Mouse (Mus musculus): Measurements from ENCODE around the gene Ccdc102a. TPM values are rescaled to one million over a fixed set of nuclear protein-coding genes. Genes with fewer than 3 reads are reported as not detected.
A peak's percentile ranks its signal among the peaks of the same experiment; 100 is the strongest.

The Ccdc102a gene
- total RNA-seq, 2 experiments from 2014 or later = 3.0 to 3.8 TPM

- DNase-seq = peak; percentile 71
- intact Hi-C loops (cut with DNase I) = loop anchor here (1.0 to 5.0 kb wide), 2 partner anchors 51 to 252 kb away; partner anchors contain the start of gene Kifc3
- no peak overlapping the region for H3K27ac ChIP-seq
- peak; percentile 99; the same call in 1 of the 2 replicates for TF ChIP-seq CTCF (IDR thresholded peaks at IDR 0.05)
- no peak overlapping the region for H3K4me3 ChIP-seq
Measured at GRCm38 (mm10) chr8:94950046-94950445, 32.1 kb upstream of the Ccdc102a start.

DNA sequence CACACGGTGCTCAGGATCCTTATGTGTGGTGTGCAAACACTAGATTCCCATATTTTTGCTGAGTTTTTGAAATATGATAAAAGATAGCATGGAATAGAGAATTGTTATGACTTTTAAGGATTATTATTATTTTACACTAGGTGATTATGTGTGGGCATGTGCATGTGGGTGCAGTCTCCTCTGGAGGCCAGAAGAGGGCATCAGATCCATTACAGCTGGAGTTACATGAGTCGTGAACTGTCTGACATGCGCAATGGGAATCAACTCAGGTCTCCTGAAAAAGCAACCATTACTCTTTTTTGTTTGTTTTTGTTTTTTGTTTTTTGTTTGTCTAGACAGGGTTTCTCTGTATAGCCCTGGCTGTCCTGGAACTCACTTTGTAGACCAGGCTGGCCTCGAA lies 31.1 kb upstream of the Ccdc102a start:
- Histone ChIP-seq H3K27ac (no peak overlapping the region), H3K4me3 (no peak overlapping the region)
- intact Hi-C loops (cut with DNase I) = no loop called here
- DNase-seq = no peak
- TF ChIP-seq CTCF (IDR thresholded peaks at IDR 0.05) = peak; percentile 16; the same call in 1 of the 2 replicates

- no peak overlapping the region for H3K4me3 ChIP-seq
- H3K27ac ChIP-seq = no peak overlapping the region
- intact Hi-C loops (cut with DNase I) = no loop called here
- no peak for DNase-seq
- TF ChIP-seq CTCF (IDR thresholded peaks at IDR 0.05) = no peak
Measured at GRCm38 (mm10) chr8:94948421-94948820, 30.5 kb upstream of the Ccdc102a start.

GRCm38 (mm10) chr8:94945185-94945584 lies 27.3 kb upstream of the Ccdc102a start:
- intact Hi-C loops (cut with DNase I) = no loop called here
- no peak for DNase-seq
- Histone ChIP-seq H3K4me3 (no peak overlapping the region), H3K27ac (no peak overlapping the region)
- TF ChIP-seq CTCF (IDR thresholded peaks at IDR 0.05) = no peak

GRCm38 (mm10) chr8:94942566-94942965 lies 24.7 kb upstream of the Ccdc102a start:
- Histone ChIP-seq H3K27ac (no peak overlapping the region), H3K4me3 (no peak overlapping the region)
- intact Hi-C loops (cut with DNase I) = no loop called here
- peak; percentile 96 for TF ChIP-seq CTCF (IDR thresholded peaks at IDR 0.05)
- peak; percentile 61 for DNase-seq

DNA sequence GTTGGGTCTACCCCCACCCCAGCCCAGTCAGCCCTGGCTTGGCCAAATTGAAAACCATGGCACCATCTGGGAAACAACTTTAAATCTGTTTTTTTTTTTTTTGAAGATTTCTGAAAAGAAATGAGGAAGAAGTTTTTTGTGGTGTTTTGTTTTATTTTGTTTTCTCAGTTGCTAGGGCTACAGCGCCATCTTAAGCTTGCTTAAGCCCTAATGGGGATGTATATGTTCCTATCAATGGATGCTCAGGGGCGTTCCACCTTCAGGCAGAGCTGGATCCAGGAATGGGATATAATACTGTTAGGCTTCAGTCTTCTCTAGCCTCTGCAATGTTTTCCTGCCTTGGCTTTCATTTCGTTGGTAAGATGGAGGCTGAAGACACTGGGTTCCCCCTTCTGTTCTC lies 17.3 kb upstream of the Ccdc102a start:
- no peak overlapping the region for H3K4me3 ChIP-seq
- H3K27ac ChIP-seq = no peak overlapping the region
- DNase-seq = no peak
- intact Hi-C loops (cut with DNase I) = no loop called here
- TF ChIP-seq CTCF (IDR thresholded peaks at IDR 0.05) = no peak

DNA sequence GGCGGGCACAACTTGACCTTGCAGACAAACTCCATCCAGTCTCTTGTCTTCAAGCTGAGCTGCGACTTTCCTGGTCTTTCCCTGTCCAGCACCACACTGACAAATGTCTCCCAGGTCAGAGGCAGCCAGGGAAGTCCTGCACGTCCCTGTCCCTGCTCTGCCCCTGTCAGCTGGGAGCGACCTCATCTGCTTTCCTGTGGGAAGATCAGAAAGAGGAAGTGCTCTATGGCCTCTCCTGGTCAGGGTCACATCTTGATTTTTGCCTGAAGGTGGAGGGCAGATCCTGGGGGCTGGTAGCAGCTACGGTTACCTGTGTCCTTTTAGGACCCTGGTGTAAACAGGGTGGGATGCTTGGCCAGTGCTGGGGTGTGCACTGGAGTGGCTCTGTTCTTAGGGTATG lies 16.0 kb upstream of the Ccdc102a start:
- intact Hi-C loops (cut with DNase I) = no loop called here
- no peak for TF ChIP-seq CTCF (IDR thresholded peaks at IDR 0.05)
- no peak overlapping the region for H3K27ac ChIP-seq
- no peak overlapping the region for H3K4me3 ChIP-seq
- no peak for DNase-seq

- H3K27ac ChIP-seq = no peak overlapping the region
- intact Hi-C loops (cut with DNase I) = no loop called here
Measured at GRCm38 (mm10) chr8:94928227-94928626, 10.3 kb upstream of the Ccdc102a start.

GRCm38 (mm10) chr8:94923405-94923804 lies 5.5 kb upstream of the Ccdc102a start, which contains the start of gene Adgrg5:
Adgrg5 (plus strand) TSS chr8:94923694.
- intact Hi-C loops (cut with DNase I) = no loop called here
- peak; percentile 6 for DNase-seq
- no peak within 1 kb of the TSS for H3K4me3 ChIP-seq
- peak within 1 kb of the TSS; percentile 48 for H3K27ac ChIP-seq
- TF ChIP-seq CTCF (IDR thresholded peaks at IDR 0.05) = no peak

More at GRCm38 (mm10) chr8:94928227-94928626, 10.3 kb upstream of the Ccdc102a start:
- no peak for DNase-seq
- TF ChIP-seq CTCF (IDR thresholded peaks at IDR 0.05) = no peak
- no peak overlapping the region for H3K4me3 ChIP-seq

GRCm38 (mm10) chr8:94922602-94923001 lies 4.7 kb upstream of the Ccdc102a start:
- intact Hi-C loops (cut with DNase I) = no loop called here
- DNase-seq = peak; percentile 27
- no peak overlapping the region for H3K4me3 ChIP-seq
- TF ChIP-seq CTCF (IDR thresholded peaks at IDR 0.05) = no peak
- H3K27ac ChIP-seq = peak overlapping the region; percentile 48

GRCm38 (mm10) chr8:94922176-94922575 lies 4.3 kb upstream of the Ccdc102a start:
- Histone ChIP-seq H3K4me3 (no peak overlapping the region), H3K27ac (peak overlapping the region; percentile 46)
- DNase-seq = peak; percentile 13
- TF ChIP-seq CTCF (IDR thresholded peaks at IDR 0.05) = no peak
- intact Hi-C loops (cut with DNase I) = no loop called here

DNA sequence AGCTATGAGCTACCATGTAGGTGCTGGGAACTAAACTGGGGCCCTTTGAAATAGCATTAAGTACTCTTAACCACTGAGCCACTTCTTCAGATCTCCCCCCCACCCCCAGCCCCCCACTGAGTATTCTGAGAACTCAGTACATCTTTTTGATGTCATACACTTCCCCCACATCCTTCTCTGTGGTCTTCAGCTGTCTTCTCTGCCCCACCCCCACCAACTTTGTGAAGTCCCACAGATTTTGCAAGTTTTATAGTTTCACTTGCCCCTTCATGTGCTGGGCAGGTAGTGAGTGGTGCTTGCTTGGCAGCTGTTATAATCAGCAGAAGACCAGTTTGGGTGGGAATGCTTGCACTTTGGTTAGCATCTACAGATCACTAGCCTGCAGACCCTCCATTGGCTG lies 1.4 kb upstream of the Ccdc102a start:
- no peak for TF ChIP-seq CTCF (IDR thresholded peaks at IDR 0.05)
- DNase-seq = peak; percentile 1
- intact Hi-C loops (cut with DNase I) = no loop called here
- Histone ChIP-seq H3K4me3 (no peak overlapping the region), H3K27ac (no peak overlapping the region)

GRCm38 (mm10) chr8:94917352-94917751 lies 546 bp downstream of the Ccdc102a start:
- intact Hi-C loops (cut with DNase I) = no loop called here

DNA sequence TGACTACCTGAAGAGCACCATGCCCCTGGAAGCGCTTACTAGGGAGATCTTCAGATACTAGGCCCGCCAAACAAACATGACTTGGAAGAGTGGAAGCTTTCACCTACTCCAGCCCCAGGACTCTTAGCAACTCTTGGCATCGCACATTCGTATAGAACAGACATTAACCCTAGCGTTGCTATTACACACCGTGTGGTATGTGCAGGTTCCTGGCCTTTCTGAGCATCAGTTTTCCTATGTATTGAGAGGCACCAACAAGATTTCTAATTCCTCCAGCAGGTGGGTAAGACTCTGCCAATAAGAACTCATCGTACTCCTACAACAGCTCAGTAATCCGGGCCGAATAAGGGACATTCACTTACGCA lies 956 bp downstream of the Ccdc102a start:
- Histone ChIP-seq H3K27ac (peak overlapping the region; percentile 91), H3K4me3 (peak overlapping the region; percentile 79)
- TF ChIP-seq CTCF (IDR thresholded peaks at IDR 0.05) = no peak
- intact Hi-C loops (cut with DNase I) = no loop called here
- DNase-seq = no peak

More at GRCm38 (mm10) chr8:94917352-94917751, 546 bp downstream of the Ccdc102a start:
- TF ChIP-seq CTCF (IDR thresholded peaks at IDR 0.05) = peak; percentile 96
- peak; percentile 98 for DNase-seq
- Histone ChIP-seq H3K4me3 (peak overlapping the region; percentile 79), H3K27ac (peak overlapping the region; percentile 91)
